Mouse (Mus musculus): ENCODE measurements around the gene Arhgap18.

- TF ChIP-seq CTCF (conservative IDR thresholded peaks at IDR 0.05; ENCODE audit: insufficient read depth, insufficient read length, low read depth, low read length), result no peak
- TF ChIP-seq POLR2A (IDR thresholded peaks at IDR 0.05; ENCODE audit: low read depth, low read length), result no peak
These were observed 785 bp downstream of the Arhgap18 start for GRCm38 (mm10) chr10:26754006-26754405.

All from kidney, adult 2 months (tissue).